Mouse (Mus musculus): ENCODE measurements around the gene Heatr3. TPM values are rescaled to one million over a fixed set of nuclear protein-coding genes. Genes with fewer than 3 reads are reported as not detected.

Heatr3 gene
- total and polyA plus RNA-seq, 3 experiments, result 14.4 to 21.4 (median 21.0) TPM

DNA sequence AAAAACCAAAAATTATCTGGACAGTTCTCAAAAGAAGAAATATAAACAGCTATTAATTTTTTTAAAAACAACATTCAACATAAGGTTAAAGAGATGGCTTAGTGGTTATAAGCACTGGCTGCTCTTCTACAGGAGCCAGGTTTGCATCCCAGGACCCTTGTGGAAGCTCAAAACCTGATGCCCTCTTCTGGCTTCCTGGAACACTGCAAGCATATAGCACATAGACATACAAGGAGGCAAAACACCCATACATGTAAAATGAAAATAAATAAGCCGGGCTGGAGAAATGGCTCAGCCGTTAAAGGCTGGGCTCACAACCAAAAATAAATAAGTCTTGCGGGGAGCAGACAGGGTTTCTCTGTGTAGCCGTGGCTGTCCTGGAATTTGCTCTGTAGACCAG, 28.4 kb upstream of the Heatr3 start:
- Histone ChIP-seq H3K36me3 (ENCODE audit: control insufficient read depth, insufficient read depth, low read length) (no peaks in the 10 kb centered on the region), H3K9ac (ENCODE audit: low read depth, low read length) (no peak overlapping the region), H3K27ac (no peak overlapping the region), H3K4me1 (ENCODE audit: control insufficient read depth, insufficient read depth, low read length) (no peaks in the 10 kb centered on the region), H3K4me3 (no peak overlapping the region), H3K27me3 (ENCODE audit: control insufficient read depth, insufficient read depth, low read length) (no peaks in the 10 kb centered on the region), H3K79me2 (replicated peaks; ENCODE audit: control insufficient read depth, insufficient read depth, low read length) (no peaks in the 10 kb centered on the region)
- DNase-seq, result no peak
- intact Hi-C loops (cut with DNase I), result no loop called here
- 0 out of 2 replicates have a peak, but pooled peaks have one; percentile 3 for TF ChIP-seq CTCF (IDR thresholded peaks at IDR 0.05)
- no peak for TF ChIP-seq POLR2A (IDR thresholded peaks at IDR 0.05; ENCODE audit: insufficient read depth, low read depth, low read length)
- TF ChIP-seq EP300 (IDR thresholded peaks at IDR 0.05; ENCODE audit: insufficient read depth, low read depth, low read length), result no peak
- 85% methylated on average over 4 of the region's 4 CpGs for WGBS

DNA sequence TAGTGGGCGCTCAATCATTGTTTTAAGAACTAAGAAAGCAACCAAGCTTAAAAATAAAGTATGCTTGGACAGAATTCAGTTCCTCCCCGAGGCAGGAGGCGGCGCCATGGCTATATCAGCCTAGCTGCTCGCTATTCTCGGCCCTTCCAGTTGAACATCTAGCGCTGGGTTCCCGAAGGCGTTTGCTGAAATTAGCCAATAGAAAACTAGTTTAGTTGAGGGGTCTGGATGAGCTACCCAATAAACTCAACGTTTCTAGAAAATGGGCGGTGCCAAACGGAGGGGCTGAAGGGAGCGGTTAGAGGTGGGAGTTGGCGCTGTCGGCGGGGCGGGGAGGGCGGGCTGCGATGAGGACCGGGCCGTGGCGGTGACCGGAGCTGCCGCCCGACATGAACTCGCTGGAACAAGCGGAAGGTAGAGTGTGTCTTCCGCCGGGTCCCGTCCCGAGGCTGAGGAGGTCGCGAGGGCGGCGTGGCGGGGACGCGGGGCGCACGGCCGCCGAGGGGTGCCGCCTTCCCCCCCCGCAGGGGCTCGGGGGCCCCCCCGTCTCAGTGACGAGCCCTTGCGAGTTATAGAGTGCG, 19.1 kb upstream of the Heatr3 start, which contains the start of gene Cnep1r1:
Cnep1r1 (plus strand) TSS at position 314 of the 581 bp plus-strand sequence.
- Histone ChIP-seq H3K36me3 (ENCODE audit: control insufficient read depth, insufficient read depth, low read length) (no peaks in the 10 kb centered on the region; the same call in 1 of the 2 replicates), H3K4me1 (ENCODE audit: control insufficient read depth, insufficient read depth, low read length) (no peaks in the 10 kb centered on the region), H3K27me3 (ENCODE audit: control insufficient read depth, insufficient read depth, low read length) (no peaks in the 10 kb centered on the region), H3K27ac (peak within 1 kb of the TSS; percentile 94), H3K9ac (ENCODE audit: low read depth, low read length) (peak within 1 kb of the TSS; percentile 83), H3K79me2 (replicated peaks; ENCODE audit: control insufficient read depth, insufficient read depth, low read length) (peaks cover 1% of the 10 kb centered on the region; the same call in 1 of the 2 replicates), H3K4me3 (peak within 1 kb of the TSS; percentile 99)
- 0 out of 2 replicates have a peak, but pooled peaks have one; percentile 41 for TF ChIP-seq EP300 (IDR thresholded peaks at IDR 0.05; ENCODE audit: insufficient read depth, low read depth, low read length)
- TF ChIP-seq POLR2A (IDR thresholded peaks at IDR 0.05; ENCODE audit: insufficient read depth, low read depth, low read length), result peak; percentile 53
- peak; percentile 87 for TF ChIP-seq CTCF (IDR thresholded peaks at IDR 0.05)
- DNase-seq, result peak; percentile 88 to 93
- intact Hi-C loops (cut with DNase I), result loop anchor here (2.0 to 10.0 kb wide), 4 partner anchors 18 to 246 kb away; partner anchors contain the start of genes Brd7 and Heatr3
- under 1% methylated on average over 49 of the region's 49 CpGs for WGBS

DNA sequence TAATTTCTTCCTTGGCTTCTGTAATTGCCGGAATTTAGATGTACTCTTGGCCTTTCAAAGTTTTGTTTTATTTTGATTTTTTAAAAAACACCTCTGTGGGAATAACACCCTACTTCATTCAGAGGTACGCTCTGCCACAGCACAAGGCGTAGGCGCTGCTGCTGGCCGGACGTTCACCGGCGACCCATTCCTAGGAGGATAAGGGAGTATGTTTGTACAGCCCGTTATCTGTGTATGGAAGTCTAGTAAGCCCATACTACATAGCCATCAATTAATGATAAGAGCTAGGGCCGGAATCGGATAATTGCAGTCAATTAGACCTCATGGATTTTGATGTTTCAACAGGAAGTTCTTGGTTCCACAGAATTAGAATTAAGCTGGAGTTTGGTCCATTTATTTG, 18.6 kb upstream of the Heatr3 start:
- no peak for TF ChIP-seq CTCF (IDR thresholded peaks at IDR 0.05)
- no peak for TF ChIP-seq POLR2A (IDR thresholded peaks at IDR 0.05; ENCODE audit: insufficient read depth, low read depth, low read length)
- TF ChIP-seq EP300 (IDR thresholded peaks at IDR 0.05; ENCODE audit: insufficient read depth, low read depth, low read length), result no peak
- under 1% methylated on average over 11 of the region's 11 CpGs for WGBS
- H3K79me2 ChIP-seq (replicated peaks; ENCODE audit: control insufficient read depth, insufficient read depth, low read length), result peaks cover 1% of the 10 kb centered on the region; the same call in 1 of the 2 replicates
- no peaks in the 10 kb centered on the region for H3K4me1 ChIP-seq (ENCODE audit: control insufficient read depth, insufficient read depth, low read length)
- DNase-seq, result peak in 1 of 2 experiments; percentile 12
- H3K4me3 ChIP-seq, result peak overlapping the region; percentile 99
- H3K9ac ChIP-seq (ENCODE audit: low read depth, low read length), result peak overlapping the region; percentile 83
- H3K36me3 ChIP-seq (ENCODE audit: control insufficient read depth, insufficient read depth, low read length), result no peaks in the 10 kb centered on the region; the same call in 1 of the 2 replicates
- peak overlapping the region; percentile 94 for H3K27ac ChIP-seq
- H3K27me3 ChIP-seq (ENCODE audit: control insufficient read depth, insufficient read depth, low read length), result no peaks in the 10 kb centered on the region
- intact Hi-C loops (cut with DNase I), result loop anchor here (2.0 to 10.0 kb wide), 4 partner anchors 18 to 246 kb away; partner anchors contain the start of genes Brd7 and Heatr3

DNA sequence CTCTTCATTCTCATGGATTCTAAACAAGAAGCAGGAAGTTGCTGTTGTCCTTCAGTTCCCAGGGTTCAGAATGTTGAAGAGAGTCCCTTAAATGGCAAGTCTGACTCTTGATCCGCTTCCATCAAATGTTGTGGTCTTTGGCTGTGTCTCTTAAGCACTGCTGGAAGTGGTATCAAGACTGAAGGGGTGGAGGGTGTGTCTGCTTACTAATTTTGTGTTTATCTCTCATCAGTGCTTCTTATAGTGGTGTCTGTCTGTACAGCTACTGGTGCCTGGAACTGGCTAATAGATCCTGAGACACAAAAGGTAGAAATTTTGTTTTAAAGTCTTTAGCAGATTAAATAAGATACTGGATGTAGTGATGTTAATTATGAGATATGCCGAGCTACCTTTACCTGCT, 12.8 kb upstream of the Heatr3 start:
- H3K4me3 ChIP-seq, result no peak overlapping the region
- no peak for TF ChIP-seq POLR2A (IDR thresholded peaks at IDR 0.05; ENCODE audit: insufficient read depth, low read depth, low read length)
- TF ChIP-seq EP300 (IDR thresholded peaks at IDR 0.05; ENCODE audit: insufficient read depth, low read depth, low read length), result no peak
- no peak for TF ChIP-seq CTCF (IDR thresholded peaks at IDR 0.05)
- no peaks in the 10 kb centered on the region for H3K27me3 ChIP-seq (ENCODE audit: control insufficient read depth, insufficient read depth, low read length)
- H3K79me2 ChIP-seq (replicated peaks; ENCODE audit: control insufficient read depth, insufficient read depth, low read length), result peaks cover 1% of the 10 kb centered on the region; the same call in 1 of the 2 replicates
- peaks cover 4% of the 10 kb centered on the region for H3K36me3 ChIP-seq (ENCODE audit: control insufficient read depth, insufficient read depth, low read length)
- intact Hi-C loops (cut with DNase I), result no loop called here
- H3K9ac ChIP-seq (ENCODE audit: low read depth, low read length), result no peak overlapping the region
- WGBS, result 77% methylated on average over 2 of the region's 2 CpGs
- no peaks in the 10 kb centered on the region; the same call in 1 of the 2 replicates for H3K4me1 ChIP-seq (ENCODE audit: control insufficient read depth, insufficient read depth, low read length)
- H3K27ac ChIP-seq, result no peak overlapping the region
- DNase-seq, result no peak

DNA sequence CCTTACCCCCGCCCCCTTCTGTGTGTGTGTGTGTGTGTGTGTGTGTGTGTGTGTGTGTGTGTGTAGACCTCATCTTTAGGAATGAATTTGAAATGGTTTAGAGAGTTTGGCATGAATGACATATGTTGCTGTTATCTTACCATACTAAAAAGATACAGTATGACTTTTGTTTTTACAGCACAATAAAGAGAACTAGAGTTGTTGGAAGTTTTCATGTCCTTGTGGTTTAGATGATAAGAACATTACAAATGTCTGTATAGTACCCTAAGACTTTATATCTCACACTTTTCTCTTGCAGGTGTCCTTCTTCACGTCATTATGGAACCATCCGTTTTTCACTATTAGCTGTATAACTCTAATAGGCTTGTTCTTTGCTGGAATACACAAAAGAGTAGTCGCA, 8.3 kb upstream of the Heatr3 start:
- Histone ChIP-seq H3K36me3 (ENCODE audit: control insufficient read depth, insufficient read depth, low read length) (peaks cover 6% of the 10 kb centered on the region; the same call in 1 of the 2 replicates), H3K79me2 (replicated peaks; ENCODE audit: control insufficient read depth, insufficient read depth, low read length) (peaks cover 2% of the 10 kb centered on the region; the same call in 1 of the 2 replicates), H3K27me3 (ENCODE audit: control insufficient read depth, insufficient read depth, low read length) (no peaks in the 10 kb centered on the region), H3K4me3 (no peak overlapping the region), H3K27ac (no peak overlapping the region), H3K4me1 (ENCODE audit: control insufficient read depth, insufficient read depth, low read length) (no peaks in the 10 kb centered on the region; the same call in 1 of the 2 replicates), H3K9ac (ENCODE audit: low read depth, low read length) (no peak overlapping the region)
- no peak for DNase-seq
- WGBS, result 94% methylated on average over 4 of the region's 4 CpGs
- intact Hi-C loops (cut with DNase I), result no loop called here
- TF ChIP-seq EP300 (IDR thresholded peaks at IDR 0.05; ENCODE audit: insufficient read depth, low read depth, low read length) (no peak), CTCF (IDR thresholded peaks at IDR 0.05) (no peak), POLR2A (IDR thresholded peaks at IDR 0.05; ENCODE audit: insufficient read depth, low read depth, low read length) (no peak)

All from heart, adult 2 months (tissue).